Mouse (Mus musculus) intestine, postnatal 0 days (tissue): ENCODE results near the gene Tfe3. TPM values are rescaled to one million over a fixed set of nuclear protein-coding genes. Genes with fewer than 3 reads are reported as not detected.
"Not testable (repeated sequence)": the region's sequence is repeated elsewhere in the genome, so short reads cannot be mapped to it uniquely, and the experiment has no call there.

Experiments used
- ATAC-seq: fragments of 200-750 bp; cut with Nextera tagmentation; 2 replicates; pipeline ENCODE4 v1.8.0; 2017; ENCODE audit warnings: mild to moderate bottlenecking, moderate TSS enrichment, moderate library complexity
- H3K27ac ChIP-seq: fragments of 300-500 bp; sonication (generic); 2 replicates; pipeline ENCODE4 v1.5.1; 2014; ENCODE audit warnings: mild to moderate bottlenecking, low read depth, low read length, moderate library complexity
- H3K27me3 ChIP-seq: fragments of 300-500 bp; sonication (generic); replicated peaks from 2 replicates; pipeline ENCODE4 v1.6.1; 2014; ENCODE audit warnings: low read length, mixed read lengths; ENCODE audit not compliant: control insufficient read depth, insufficient read depth
- H3K36me3 ChIP-seq: fragments of 300-500 bp; sonication (generic); 2 replicates; pipeline ENCODE4 v1.6.1; 2014; ENCODE audit warnings: mild to moderate bottlenecking, moderate library complexity; ENCODE audit not compliant: control insufficient read depth, insufficient read depth
- H3K4me1 ChIP-seq: fragments of 300-500 bp; sonication (generic); replicated peaks from 2 replicates; pipeline ENCODE4 v1.6.1; 2014; ENCODE audit warnings: antibody characterized with exemption, low read length, mixed read lengths; ENCODE audit not compliant: control insufficient read depth, insufficient read depth
- H3K4me2 ChIP-seq: fragments of 300-500 bp; sonication (generic); replicated peaks from 2 replicates; pipeline ENCODE4 v1.6.1; 2014; ENCODE audit warnings: low read depth, mild to moderate bottlenecking, moderate library complexity
- H3K4me3 ChIP-seq: fragments of 300-500 bp; sonication (generic); 2 replicates; pipeline ENCODE4 v1.5.1; 2014; ENCODE audit warnings: low read depth, low read length
- H3K9ac ChIP-seq: fragments of 300-500 bp; sonication (generic); 2 replicates; pipeline ENCODE4 v1.6.1; 2014; ENCODE audit warnings: mild to moderate bottlenecking, low read depth, low read length
- H3K9me3 ChIP-seq: fragments of 300-500 bp; sonication (generic); 2 replicates; pipeline ENCODE4 v1.6.1; 2016; ENCODE audit warnings: mixed run types; ENCODE audit not compliant: control insufficient read depth
- CTCF ChIP-seq: sonication (generic); IDR thresholded peaks from 2 replicates; pipeline ENCODE4 v1.5.1; 2016; ENCODE audit warnings: low read depth, mild to moderate bottlenecking, control low read depth, antibody characterized with exemption, moderate library complexity
- WGBS: fragments of 180-500 bp; shearing (Covaris S2); extraction: QIAGEN DNeasy Blood & Tissue Kit; methylation state at CpG from one replicate; pipeline ENCODE4 v1.1.7; 2014; 5-methylcytosine and 5-hydroxymethylcytosine counted together
- polyA plus RNA-seq: library from polyadenylated mRNA; unstranded; fragments of >200 nt; fragmentation: Nextera tagmentation; extraction: Ambion mirVana; gene quantifications from 2 replicates; pipeline ENCODE4 v1.2.1, GENCODE M21; 2015

Gene Tfe3
- 15.3 and 16.2 TPM in 2 replicates for polyA plus RNA-seq

- 22% methylated on average over 37 of the region's 38 CpGs for WGBS
- H3K4me2 ChIP-seq, result peak within 1 kb of the TSS; percentile 69
- H3K27ac ChIP-seq, result peak within 1 kb of the TSS; percentile 73
- no peaks in the 10 kb centered on the region for H3K27me3 ChIP-seq
- TF ChIP-seq CTCF, result no peak
- no peaks in the 10 kb centered on the region for H3K4me1 ChIP-seq
- peak within 1 kb of the TSS; percentile 58 for H3K9ac ChIP-seq
- H3K4me3 ChIP-seq, result peak within 1 kb of the TSS; percentile 63
- peaks cover 6% of the 10 kb centered on the region; the same call in 1 of the 2 replicates for H3K36me3 ChIP-seq
- H3K9me3 ChIP-seq, result no peaks in the 10 kb centered on the region
- ATAC-seq, result peak; percentile 97
These were observed at the start of gene Tfe3 for GRCm38 (mm10) chrX:7762137-7762920. Gene Tfe3, plus strand, starts transcription at chrX:7762560.

- not testable (repeated sequence) for ATAC-seq, H3K4me1 ChIP-seq, H3K27ac ChIP-seq, H3K9me3 ChIP-seq, H3K27me3 ChIP-seq, H3K9ac ChIP-seq, H3K36me3 ChIP-seq
- 24% methylated on average over 5 of the region's 12 CpGs for WGBS
- Histone ChIP-seq H3K4me3 (peak overlapping the region; percentile 31; the same call in 1 of the 2 replicates), H3K4me2 (peak overlapping the region; percentile 54)
These were observed 48.6 kb upstream of the Tfe3 start for GRCm38 (mm10) chrX:7713764-7714134.

- WGBS, result 19% methylated on average over 39 of the region's 60 CpGs
- H3K4me3 ChIP-seq, result peak within 1 kb of the TSS; percentile 31; the same call in 1 of the 2 replicates
These were observed 48.0 kb upstream of the Tfe3 start, which contains the start of gene Wdr45 for GRCm38 (mm10) chrX:7714135-7714899. Gene Wdr45, plus strand, starts transcription at chrX:7714333.

GRCm38 (mm10) chrX:7716058-7716457 is 46.3 kb upstream of the Tfe3 start:
- 36% methylated on average over 1 of the region's 1 CpGs for WGBS
- H3K4me3 ChIP-seq, H3K27me3 ChIP-seq, H3K9me3 ChIP-seq, H3K9ac ChIP-seq, H3K27ac ChIP-seq, H3K4me1 ChIP-seq, H3K36me3 ChIP-seq, ATAC-seq, H3K4me2 ChIP-seq: not testable (repeated sequence)
- TF ChIP-seq CTCF, result peak; percentile 24; the same call in 1 of the 2 replicates

More at GRCm38 (mm10) chrX:7714135-7714899, 48.0 kb upstream of the Tfe3 start, which contains the start of gene Wdr45:
- H3K27ac ChIP-seq, H3K36me3 ChIP-seq, H3K9ac ChIP-seq, H3K4me1 ChIP-seq, H3K9me3 ChIP-seq, H3K27me3 ChIP-seq: not testable (repeated sequence)
- ATAC-seq, result peak; percentile 98
- H3K4me2 ChIP-seq, result peak within 1 kb of the TSS; percentile 54

GRCm38 (mm10) chrX:7721514-7722281 is 40.7 kb upstream of the Tfe3 start, which contains the start of gene Gm45208:
Gene Gm45208, plus strand, starts transcription at chrX:7722245.
- Histone ChIP-seq H3K4me2 (peak within 1 kb of the TSS; percentile 65), H3K4me3 (peak within 1 kb of the TSS; percentile 49), H3K9ac (peak within 1 kb of the TSS; percentile 58), H3K27me3 (no peaks in the 10 kb centered on the region), H3K4me1 (no peaks in the 10 kb centered on the region), H3K9me3 (no peaks in the 10 kb centered on the region), H3K36me3 (no peaks in the 10 kb centered on the region; the same call in 1 of the 2 replicates), H3K27ac (peak within 1 kb of the TSS; percentile 77)
- TF ChIP-seq CTCF, result no peak
- WGBS, result 20% methylated on average over 22 of the region's 22 CpGs
- peak; percentile 89 for ATAC-seq

GRCm38 (mm10) chrX:7722282-7722611 is 40.1 kb upstream of the Tfe3 start:
- Histone ChIP-seq H3K27ac (peak overlapping the region; percentile 77), H3K27me3 (no peaks in the 10 kb centered on the region), H3K9ac (peak overlapping the region; percentile 58), H3K36me3 (no peaks in the 10 kb centered on the region; the same call in 1 of the 2 replicates), H3K9me3 (no peaks in the 10 kb centered on the region), H3K4me2 (peak overlapping the region; percentile 65), H3K4me1 (no peaks in the 10 kb centered on the region), H3K4me3 (peak overlapping the region; percentile 49)
- whole genome bisulfite sequencing, result 20% methylated on average over 11 of the region's 11 CpGs
- ATAC-seq, result no peak
- TF ChIP-seq CTCF, result no peak
